Mouse (Mus musculus): ENCODE measurements around the gene Ints1.

Ints1 gene

DNA sequence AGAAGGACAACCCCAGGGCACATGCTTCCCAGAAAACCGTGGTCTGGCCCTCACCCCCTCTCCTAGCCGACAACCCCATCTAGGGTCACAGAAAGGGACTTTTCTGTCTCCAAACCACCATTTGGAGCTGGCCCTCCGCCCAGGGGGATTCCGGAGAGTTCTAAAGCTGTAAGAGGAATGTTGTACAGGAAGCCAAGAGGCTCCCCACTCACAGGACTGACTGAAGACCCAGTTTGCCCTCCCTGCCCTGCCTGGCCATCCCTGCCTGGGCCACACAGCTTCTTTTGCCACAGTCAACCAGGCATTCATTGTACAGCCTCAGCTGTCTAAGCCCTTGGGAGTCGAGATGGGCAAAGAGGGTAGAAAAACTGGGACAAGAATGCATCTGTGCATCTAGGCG lies 56.9 kb downstream of the Ints1 start:
- no peak for DNase-seq (ENCODE audit: low read depth, low spot score)

DNA sequence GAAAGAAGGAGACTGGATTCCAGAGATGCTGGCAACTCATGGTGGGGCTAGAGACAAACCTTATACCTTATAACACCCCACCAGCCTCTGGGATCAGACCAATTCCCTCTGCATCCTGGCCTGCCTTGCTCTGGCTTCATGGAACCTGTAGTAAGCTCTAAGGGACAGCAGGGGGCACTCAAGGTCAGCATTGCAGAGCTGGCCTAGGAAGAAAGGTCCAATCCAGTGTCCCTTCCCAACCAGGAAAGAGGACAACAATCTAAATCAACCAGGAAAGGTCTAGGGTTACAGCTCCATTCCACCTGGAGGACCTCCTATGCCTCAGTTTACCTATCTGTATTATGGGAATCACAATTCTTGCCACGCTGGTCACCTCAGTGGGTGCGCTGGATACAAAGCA lies 57.8 kb downstream of the Ints1 start:
- DNase-seq (ENCODE audit: low read depth, low spot score) = peak; percentile 56

DNA sequence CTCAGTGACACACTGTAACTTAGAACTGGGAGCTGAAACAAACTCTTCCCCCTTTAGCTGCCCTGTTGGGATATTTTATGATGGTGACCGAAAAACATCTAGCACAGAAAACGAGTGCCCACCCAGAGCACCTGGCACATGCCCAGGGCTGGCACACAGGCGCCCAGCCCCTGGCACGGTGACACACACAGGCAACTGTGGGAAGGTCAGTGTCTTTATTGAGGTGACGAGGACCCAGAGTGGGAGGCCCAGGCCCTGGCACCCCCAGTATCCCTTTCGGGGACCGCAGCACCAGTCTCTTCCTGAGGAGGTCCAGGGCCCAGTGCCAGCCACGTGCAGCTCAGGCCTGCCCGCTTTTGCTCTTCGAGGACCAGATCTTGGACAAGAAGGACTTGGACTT lies 69.0 kb downstream of the Ints1 start:
- DNase-seq (ENCODE audit: low read depth, low spot score) = no peak

GRCm38 (mm10) chr5:139702905-139703304 lies 72.6 kb downstream of the Ints1 start:
- DNase-seq (ENCODE audit: low read depth, low spot score) = peak; percentile 78

DNA sequence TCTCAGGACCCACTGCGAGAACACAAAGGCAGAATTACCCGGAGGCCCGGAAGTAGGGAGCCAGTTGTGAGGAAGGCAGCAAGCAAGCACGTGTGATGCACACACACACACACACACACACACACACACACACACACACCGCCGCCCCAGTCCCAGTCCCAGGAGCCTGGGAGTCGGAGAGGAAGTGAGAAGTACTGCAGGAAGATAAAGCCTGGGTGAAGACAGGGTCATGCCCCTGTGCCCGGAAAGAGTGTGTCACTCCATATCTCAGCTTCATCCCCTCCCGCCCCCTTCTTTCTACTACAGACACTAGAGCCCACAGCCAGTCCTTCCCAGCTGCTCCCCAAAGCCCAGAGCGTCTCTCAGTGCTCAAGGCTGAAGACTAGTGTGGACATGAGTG lies 73.2 kb downstream of the Ints1 start:
- DNase-seq (ENCODE audit: low read depth, low spot score) = no peak

Data from ZHBTc4 (cell line).